Mouse (Mus musculus) heart, postnatal 36 days (tissue): ENCODE data around the gene Selplg. TPM values are rescaled to one million over a fixed set of nuclear protein-coding genes. Genes with fewer than 3 reads are reported as not detected.
A peak's percentile ranks its signal among the peaks of the same experiment; 100 is the strongest.

Source experiments
- DNase-seq, 2 experiments: peaks; one replicate each; pipeline ENCODE4 v3.0.0; 2021 to 2022
- intact Hi-C: fragments of 180-260 bp; cut with DNase I; formaldehyde crosslinking; loops from one replicate; pipeline ENCODE4 v1.15.1; 2025
- total RNA-seq, 2 experiments: library from RNA; stranded (reverse); gene quantifications; 2 replicates each; pipeline ENCODE4 v1.2.3; 2021

Selplg gene
- total RNA-seq: 1 to 10 TPM; 3.1 to 4.6 TPM

DNA sequence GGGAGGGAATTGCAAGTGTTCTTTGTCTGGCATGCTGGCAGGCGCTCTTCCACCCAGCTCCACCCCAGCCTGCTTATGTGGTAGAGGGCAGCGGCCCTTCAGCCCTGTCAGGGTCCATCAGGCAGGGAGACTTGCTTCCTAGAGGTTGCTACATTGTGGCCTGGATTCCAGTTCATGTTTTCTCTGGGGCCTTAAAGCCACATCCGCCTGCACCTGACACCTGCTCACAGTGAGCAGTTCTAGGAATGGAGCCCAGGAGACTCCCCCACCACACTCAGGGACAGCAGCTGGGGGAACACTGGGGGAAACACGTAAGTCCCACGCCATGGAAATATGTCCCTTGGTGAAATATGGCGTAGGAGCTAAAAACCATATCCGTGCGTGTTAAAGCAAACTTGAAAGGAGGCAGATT is at the start of gene Selplg:
Gene Selplg, minus strand, starts transcription at position 155 of the 412 bp plus-strand sequence.
- intact Hi-C loops: no loop called here
- no peak for DNase-seq

DNA sequence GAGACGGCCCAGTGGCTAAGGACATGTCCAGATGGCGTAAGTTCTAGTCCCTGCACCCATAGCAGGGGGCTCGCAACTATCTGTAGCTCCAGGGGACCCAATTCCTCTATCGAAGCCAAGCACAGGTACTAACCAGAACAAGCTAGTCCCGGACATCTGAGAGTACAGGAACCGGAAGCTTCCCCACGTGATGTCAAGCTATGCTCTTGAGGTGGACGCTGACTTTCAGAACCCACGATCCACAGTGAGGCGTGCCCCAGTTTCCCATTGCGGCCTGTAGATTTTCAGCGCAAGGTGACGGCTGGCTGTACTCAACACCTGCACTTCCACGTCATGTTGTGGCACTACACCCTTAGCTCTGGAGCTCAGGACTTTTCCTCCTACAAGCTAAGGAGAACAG is 48.7 kb upstream of the Selplg start:
- no peak for DNase-seq
- intact Hi-C loops: no loop called here

- DNase-seq: no peak
- intact Hi-C loops: no loop called here
Observed at GRCm38 (mm10) chr5:113878943-113879617, 46.6 kb upstream of the Selplg start.

GRCm38 (mm10) chr5:113877565-113877964 is 45.1 kb upstream of the Selplg start:
- intact Hi-C loops: no loop called here
- DNase-seq: no peak

GRCm38 (mm10) chr5:113876176-113876575 is 43.7 kb upstream of the Selplg start:
- intact Hi-C loops: no loop called here
- DNase-seq: no peak

DNA sequence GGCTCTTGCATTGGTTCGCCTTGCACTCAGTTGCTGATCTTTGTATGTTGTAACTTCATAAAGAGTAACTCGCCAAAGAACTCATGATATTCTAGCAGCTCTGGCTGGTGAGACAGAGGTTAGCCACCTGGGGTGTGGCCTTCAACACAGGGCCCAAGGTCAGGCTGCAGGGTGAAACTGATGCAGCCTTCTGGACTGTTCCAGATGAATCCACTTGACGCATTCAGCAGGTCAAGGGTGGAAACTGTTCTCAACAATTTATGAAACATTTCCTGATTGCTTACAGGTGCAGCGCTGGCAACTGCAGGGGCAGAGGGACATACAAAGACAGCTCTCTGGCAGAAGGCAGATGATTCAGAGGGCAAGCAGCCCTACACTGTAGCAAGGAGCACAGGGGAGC is 43.2 kb upstream of the Selplg start:
- intact Hi-C loops: no loop called here
- no peak for DNase-seq

- intact Hi-C loops: no loop called here
- DNase-seq: no peak
Observed at GRCm38 (mm10) chr5:113874063-113875024, 41.9 kb upstream of the Selplg start.

- intact Hi-C loops: loop anchor here (2.0 kb wide), 2 partner anchors 14 to 34 kb away; no protein-coding TSS in a partner anchor
- DNase-seq: peak; percentile 63 to 67
Observed at GRCm38 (mm10) chr5:113872936-113873912, 40.8 kb upstream of the Selplg start.

DNA sequence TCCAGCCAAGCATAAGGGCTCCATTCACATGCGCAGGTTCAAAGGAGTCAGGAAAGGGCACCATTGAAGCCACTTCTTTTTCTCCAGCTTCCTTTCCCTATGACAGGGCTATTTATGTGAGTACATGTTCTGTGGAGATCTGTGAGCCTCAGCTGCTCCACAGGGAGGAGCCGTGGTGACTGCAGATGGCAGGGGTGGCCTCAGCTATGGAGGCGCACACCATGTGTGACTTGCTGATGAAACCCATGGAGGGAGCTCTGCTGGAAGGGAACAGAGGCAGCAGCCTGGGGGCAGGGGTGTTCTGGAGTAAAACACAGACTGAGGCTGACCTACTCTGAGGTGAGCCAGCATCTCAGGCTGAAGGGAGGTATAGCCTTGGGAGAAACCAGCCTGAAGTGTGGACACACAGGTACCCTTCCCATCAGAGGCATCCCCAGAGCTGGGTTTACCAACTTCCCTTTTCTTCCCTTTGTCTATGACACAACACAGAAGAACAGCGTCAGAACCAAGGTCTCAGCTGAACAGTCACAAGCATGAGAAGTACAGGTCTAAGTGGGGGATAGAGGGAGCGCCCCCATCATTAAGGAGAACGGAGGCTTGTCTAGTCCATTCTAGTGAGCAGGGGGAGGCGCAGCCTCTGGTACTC is 39.6 kb upstream of the Selplg start:
- no peak for DNase-seq
- intact Hi-C loops: loop anchor here (2.0 kb wide), 2 partner anchors 15 to 35 kb away; no protein-coding TSS in a partner anchor

DNA sequence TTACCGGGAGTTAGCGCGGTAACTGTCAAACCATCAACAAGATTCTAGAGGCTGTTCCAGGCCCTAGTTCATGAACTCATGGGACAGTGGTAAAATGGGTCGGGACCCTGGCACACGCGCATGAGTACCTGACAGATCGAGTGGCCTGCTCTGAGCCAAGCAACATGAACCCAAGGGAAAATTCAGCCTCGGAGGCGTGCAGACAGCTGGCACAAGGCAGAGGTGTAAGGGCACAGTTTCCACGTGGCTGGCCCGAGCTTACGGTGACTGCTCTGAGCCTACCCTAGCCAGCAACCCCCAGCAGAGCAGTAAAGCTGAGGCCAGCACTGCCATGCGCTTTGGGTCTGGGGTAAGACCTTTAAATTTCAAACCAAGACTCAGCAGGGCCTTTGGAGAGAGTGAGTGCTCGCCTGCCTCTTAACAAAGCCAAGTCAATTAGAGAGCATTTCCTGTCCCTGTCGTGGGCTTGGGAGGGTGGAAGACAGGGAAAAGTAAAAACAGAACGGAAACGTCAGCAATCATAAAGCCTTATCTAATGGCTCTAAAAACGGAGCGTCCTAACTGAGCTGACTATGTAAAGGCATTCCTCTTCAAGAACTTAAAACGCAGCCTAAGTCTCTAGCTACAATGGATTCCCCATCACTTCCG is 38.1 kb upstream of the Selplg start:
- intact Hi-C loops: no loop called here
- no peak for DNase-seq

GRCm38 (mm10) chr5:113869132-113869531 is 36.7 kb upstream of the Selplg start:
- intact Hi-C loops: no loop called here
- peak; percentile 72 to 82 for DNase-seq

GRCm38 (mm10) chr5:113864992-113865391 is 32.5 kb upstream of the Selplg start:
- intact Hi-C loops: no loop called here

GRCm38 (mm10) chr5:113863994-113864393 is 31.6 kb upstream of the Selplg start:
- no peak for DNase-seq
- intact Hi-C loops: no loop called here

More at GRCm38 (mm10) chr5:113864992-113865391, 32.5 kb upstream of the Selplg start:
- DNase-seq: no peak

DNA sequence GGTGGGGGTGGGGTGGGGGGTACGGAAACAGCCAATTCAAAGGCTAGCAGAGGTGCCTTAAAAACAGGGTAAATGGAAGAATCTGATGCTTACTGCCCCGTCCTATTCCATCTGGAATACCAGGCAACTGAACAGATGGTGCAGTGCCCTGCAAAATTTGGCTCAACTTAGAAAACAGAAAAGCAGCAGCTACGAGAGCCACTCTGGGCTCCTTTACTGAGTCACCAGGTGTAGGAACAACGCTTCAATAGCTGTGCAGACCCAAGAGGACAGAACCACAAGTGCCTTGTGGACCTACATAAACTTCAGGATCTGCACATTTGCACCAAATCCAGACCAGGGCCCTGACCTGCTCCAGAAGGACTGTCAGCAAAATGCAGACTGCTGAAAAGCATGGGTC is 30.0 kb upstream of the Selplg start:
- DNase-seq: no peak
- intact Hi-C loops: no loop called here

DNA sequence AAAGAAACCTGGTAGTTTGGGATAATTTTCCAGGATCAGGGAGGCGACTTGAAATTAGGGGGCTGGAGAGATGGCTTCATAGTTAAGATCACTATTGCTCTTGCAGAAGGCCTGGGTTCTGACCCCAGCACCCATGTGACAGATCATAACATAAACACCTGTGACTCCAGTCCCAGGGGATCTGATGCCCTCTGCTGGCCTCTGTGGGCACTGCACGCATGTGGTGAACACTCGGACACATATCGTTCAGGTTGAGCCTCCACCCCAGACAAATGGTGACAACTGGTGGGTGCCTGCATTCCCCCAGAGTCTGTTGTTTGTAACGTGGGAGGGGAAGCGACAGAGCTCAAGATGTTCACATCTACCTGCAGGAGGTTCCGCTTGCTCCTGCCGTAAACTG is 28.9 kb upstream of the Selplg start:
- intact Hi-C loops: no loop called here
- DNase-seq: no peak

- intact Hi-C loops: loop anchor here (2.0 kb wide), 1 partner anchor 50 kb away; the partner anchor contains the start of gene Coro1c
- DNase-seq: peak; percentile 63 to 72
Observed at GRCm38 (mm10) chr5:113858971-113859370, 26.5 kb upstream of the Selplg start.

GRCm38 (mm10) chr5:113858550-113858949 is 26.1 kb upstream of the Selplg start:
- DNase-seq: peak in 1 of 2 experiments; percentile 40
- intact Hi-C loops: loop anchor here (2.0 kb wide), 1 partner anchor 50 kb away; the partner anchor contains the start of gene Coro1c

DNA sequence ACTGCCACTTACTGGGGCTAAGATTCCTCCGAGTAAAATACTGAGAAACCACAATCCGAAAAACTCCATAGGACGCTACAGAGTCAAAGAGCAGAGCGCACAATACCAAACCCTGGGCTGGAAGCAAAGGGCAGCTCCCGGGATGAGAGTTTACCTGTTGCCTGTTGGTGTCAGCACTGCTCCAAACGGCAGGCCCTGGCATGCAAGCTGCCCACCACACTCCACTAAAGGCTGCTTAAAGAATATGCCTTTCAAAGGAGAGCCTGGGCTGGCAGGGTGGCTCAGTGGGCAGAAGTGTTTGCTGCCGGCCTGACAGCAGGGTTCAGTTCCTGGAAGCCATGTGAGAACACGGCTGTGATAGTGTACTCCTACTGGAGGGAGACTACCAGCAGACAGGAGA is 25.2 kb upstream of the Selplg start:
- intact Hi-C loops: loop anchor here (2.0 kb wide), 2 partner anchors 31 to 51 kb away; partner anchors contain the start of gene Coro1c
- DNase-seq: no peak

DNA sequence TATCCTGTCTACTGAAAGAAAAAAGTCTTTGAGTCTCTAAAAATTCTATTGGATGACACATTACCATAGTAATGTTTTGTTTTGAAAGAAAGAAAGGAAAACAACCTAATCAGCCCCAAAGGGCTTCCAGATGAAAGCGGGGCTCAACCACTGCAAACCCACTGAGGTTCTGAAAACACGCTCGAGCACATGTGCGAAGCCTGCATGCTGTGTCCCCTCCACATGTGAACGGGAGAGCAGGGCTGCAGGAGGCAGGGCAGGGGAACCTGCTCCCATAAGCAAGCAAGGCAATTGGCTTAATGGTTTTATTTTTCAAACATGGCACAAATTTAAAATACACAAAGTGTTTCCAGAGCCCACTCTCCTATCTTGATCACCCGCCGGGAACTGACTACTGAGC is 24.2 kb upstream of the Selplg start:
- no peak for DNase-seq
- intact Hi-C loops: loop anchor here (2.0 kb wide), 1 partner anchor 32 kb away; no protein-coding TSS in a partner anchor
